Mouse (Mus musculus): ENCODE measurements around the gene Wdfy3. TPM values are rescaled to one million over a fixed set of nuclear protein-coding genes. Genes with fewer than 3 reads are reported as not detected.
"Not testable (repeated sequence)": the region's sequence is repeated elsewhere in the genome, so short reads cannot be mapped to it uniquely, and the experiment has no call there.

The Wdfy3 gene
- polyA plus RNA-seq, 1 experiment from 2014 or later = 26.3 TPM

DNA sequence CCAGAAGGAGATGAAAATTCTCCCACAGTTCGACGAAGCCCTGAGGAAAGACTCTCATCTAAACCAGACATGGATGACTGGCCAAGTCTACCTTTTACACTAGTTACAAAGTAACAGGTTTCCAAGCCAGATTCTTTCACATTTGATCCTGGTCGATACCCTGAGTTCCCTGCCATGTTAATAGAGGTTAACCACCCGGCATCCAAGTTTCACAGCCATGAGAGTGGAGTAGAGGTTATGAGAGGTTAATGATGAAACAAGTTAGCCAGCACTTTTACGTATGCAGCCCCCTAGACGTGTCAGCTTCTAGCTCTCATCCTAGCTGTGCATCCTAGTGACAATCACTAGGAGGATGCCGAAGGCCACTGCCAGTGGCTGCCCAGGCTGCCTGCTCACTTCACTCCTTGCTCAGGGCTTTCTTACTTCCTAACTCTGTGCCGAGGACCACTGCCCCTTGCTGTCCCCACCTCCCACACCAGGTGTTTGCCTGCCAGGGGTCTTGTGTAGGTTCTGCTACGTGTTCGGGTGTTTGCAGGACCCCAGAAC lies 210.8 kb downstream of the Wdfy3 start:
- no peak overlapping the region for H3K4me2 ChIP-seq (replicated peaks)
- no peak overlapping the region for H3K27ac ChIP-seq (replicated peaks)
- H3K36me3 ChIP-seq = peaks cover 83% of the 10 kb centered on the region
- no peaks in the 10 kb centered on the region for H3K9me3 ChIP-seq
- no peak overlapping the region for H3K9ac ChIP-seq (replicated peaks)
- no peak for ATAC-seq (replicated peaks)
- no peak overlapping the region for H3K4me3 ChIP-seq
- H3K27me3 ChIP-seq = no peaks in the 10 kb centered on the region
- no peaks in the 10 kb centered on the region for H3K4me1 ChIP-seq
- WGBS = 89% methylated on average over 10 of the region's 10 CpGs

DNA sequence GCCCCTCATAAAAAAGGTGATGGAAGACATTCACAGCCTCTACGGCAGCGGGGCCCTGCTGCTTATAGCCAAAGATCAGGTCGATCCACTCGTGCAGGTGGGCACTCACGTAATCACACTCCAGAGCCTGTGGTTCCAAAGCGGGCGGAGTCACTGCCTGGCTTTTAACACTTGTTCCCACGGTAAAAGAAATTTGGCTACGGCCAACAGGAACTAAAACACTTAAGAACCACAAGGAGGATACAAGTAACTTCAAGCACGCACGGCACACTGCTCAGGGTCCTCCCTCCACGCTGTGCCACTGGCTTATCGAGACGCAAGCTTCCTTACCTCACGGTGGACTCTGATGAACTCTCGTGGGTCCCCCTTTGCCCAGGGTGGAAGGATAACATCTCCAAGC lies 214.2 kb downstream of the Wdfy3 start:
- Histone ChIP-seq H3K27ac (replicated peaks) (no peak overlapping the region), H3K36me3 (peaks cover 83% of the 10 kb centered on the region)
- 95% methylated on average over 16 of the region's 16 CpGs for WGBS

GRCm38 (mm10) chr5:101854667-101855066 lies 215.1 kb downstream of the Wdfy3 start:
- Histone ChIP-seq H3K4me3 (no peak overlapping the region), H3K9me3 (no peaks in the 10 kb centered on the region), H3K4me2 (replicated peaks) (no peak overlapping the region), H3K27ac (replicated peaks) (no peak overlapping the region), H3K4me1 (no peaks in the 10 kb centered on the region), H3K36me3 (peaks cover 86% of the 10 kb centered on the region), H3K9ac (replicated peaks) (no peak overlapping the region), H3K27me3 (no peaks in the 10 kb centered on the region)
- WGBS = 87% methylated on average over 7 of the region's 7 CpGs
- no peak for ATAC-seq (replicated peaks)

More for the DNA sequence above, 214.2 kb downstream of the Wdfy3 start:
- no peaks in the 10 kb centered on the region for H3K27me3 ChIP-seq
- H3K4me3 ChIP-seq = no peak overlapping the region
- H3K9me3 ChIP-seq = no peaks in the 10 kb centered on the region
- no peak for ATAC-seq (replicated peaks)
- H3K9ac ChIP-seq (replicated peaks) = no peak overlapping the region
- H3K4me1 ChIP-seq = no peaks in the 10 kb centered on the region
- no peak overlapping the region for H3K4me2 ChIP-seq (replicated peaks)

DNA sequence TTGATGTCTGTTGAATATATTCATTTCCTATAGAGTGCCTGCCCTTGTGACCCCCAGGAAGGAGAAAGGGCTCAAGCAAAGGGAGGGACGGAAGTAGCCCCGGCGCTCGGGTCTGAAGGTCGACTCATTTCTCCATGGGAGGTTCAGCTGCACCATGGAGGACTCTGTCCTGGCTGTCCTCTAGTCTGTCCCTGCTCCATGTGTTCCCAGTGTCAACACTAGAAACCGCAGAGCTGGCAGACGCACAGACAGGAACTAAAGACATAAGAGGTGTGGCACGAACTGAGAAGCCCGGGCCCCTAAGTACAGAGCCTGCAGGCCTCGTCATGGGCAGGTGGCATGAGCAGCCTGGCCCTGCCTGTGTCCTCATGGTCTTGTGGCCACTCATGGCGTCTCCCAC lies 215.6 kb downstream of the Wdfy3 start:
- H3K4me2 ChIP-seq (replicated peaks) = no peak overlapping the region
- H3K36me3 ChIP-seq = peaks cover 86% of the 10 kb centered on the region
- no peak overlapping the region for H3K4me3 ChIP-seq
- no peaks in the 10 kb centered on the region for H3K9me3 ChIP-seq
- no peaks in the 10 kb centered on the region for H3K27me3 ChIP-seq
- ATAC-seq (replicated peaks) = no peak
- WGBS = 95% methylated on average over 11 of the region's 11 CpGs
- H3K9ac ChIP-seq (replicated peaks) = no peak overlapping the region
- no peak overlapping the region for H3K27ac ChIP-seq (replicated peaks)
- no peaks in the 10 kb centered on the region for H3K4me1 ChIP-seq

GRCm38 (mm10) chr5:101852116-101852680 lies 217.5 kb downstream of the Wdfy3 start:
- WGBS = 94% methylated on average over 21 of the region's 21 CpGs
- peaks cover 87% of the 10 kb centered on the region for H3K36me3 ChIP-seq
- no peak overlapping the region for H3K9ac ChIP-seq (replicated peaks)
- ATAC-seq (replicated peaks) = no peak
- H3K4me1 ChIP-seq = no peaks in the 10 kb centered on the region
- no peaks in the 10 kb centered on the region for H3K9me3 ChIP-seq
- H3K4me2 ChIP-seq (replicated peaks) = no peak overlapping the region
- H3K27me3 ChIP-seq = no peaks in the 10 kb centered on the region
- H3K4me3 ChIP-seq = no peak overlapping the region
- no peak overlapping the region for H3K27ac ChIP-seq (replicated peaks)

GRCm38 (mm10) chr5:101851133-101851532 lies 218.6 kb downstream of the Wdfy3 start:
- no peaks in the 10 kb centered on the region for H3K4me1 ChIP-seq
- WGBS = 97% methylated on average over 7 of the region's 7 CpGs
- H3K4me2 ChIP-seq (replicated peaks) = no peak overlapping the region
- peaks cover 98% of the 10 kb centered on the region for H3K36me3 ChIP-seq
- H3K27ac ChIP-seq (replicated peaks) = no peak overlapping the region
- no peak for ATAC-seq (replicated peaks)
- no peaks in the 10 kb centered on the region for H3K9me3 ChIP-seq
- no peak overlapping the region for H3K4me3 ChIP-seq
- H3K27me3 ChIP-seq = no peaks in the 10 kb centered on the region
- H3K9ac ChIP-seq (replicated peaks) = no peak overlapping the region

GRCm38 (mm10) chr5:101847762-101848161 lies 222.0 kb downstream of the Wdfy3 start:
- H3K4me1 ChIP-seq = no peaks in the 10 kb centered on the region
- ATAC-seq (replicated peaks) = no peak
- H3K36me3 ChIP-seq = peaks cover 98% of the 10 kb centered on the region

DNA sequence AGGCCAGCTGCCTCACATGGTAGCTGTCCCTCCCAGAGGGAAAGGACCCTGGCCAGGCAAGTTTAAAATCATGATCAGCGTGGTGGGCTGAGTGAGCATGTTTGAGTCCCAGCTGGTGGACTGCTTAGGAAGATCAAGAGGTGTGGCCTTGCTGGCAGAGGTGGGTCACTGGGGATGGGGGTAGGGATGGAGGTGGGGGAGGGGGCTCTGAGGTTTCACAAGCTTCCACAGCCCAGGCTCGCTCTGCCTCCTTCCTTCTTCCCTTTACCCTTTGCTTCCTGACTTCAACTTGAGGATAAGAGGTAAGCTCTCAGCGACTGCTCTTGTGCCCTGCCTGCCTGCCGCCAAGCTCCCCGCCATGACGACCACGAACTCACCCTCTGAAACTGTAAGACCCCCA lies 222.4 kb downstream of the Wdfy3 start:
- 84% methylated on average over 7 of the region's 7 CpGs for WGBS
- Histone ChIP-seq H3K9me3 (no peaks in the 10 kb centered on the region), H3K9ac (replicated peaks) (no peak overlapping the region), H3K36me3 (peaks cover 98% of the 10 kb centered on the region), H3K4me2 (replicated peaks) (no peak overlapping the region), H3K4me3 (no peak overlapping the region), H3K27ac (replicated peaks) (no peak overlapping the region), H3K27me3 (no peaks in the 10 kb centered on the region), H3K4me1 (no peaks in the 10 kb centered on the region)
- no peak for ATAC-seq (replicated peaks)

More at GRCm38 (mm10) chr5:101847762-101848161, 222.0 kb downstream of the Wdfy3 start:
- no peak overlapping the region for H3K27ac ChIP-seq (replicated peaks)
- no peaks in the 10 kb centered on the region for H3K9me3 ChIP-seq
- H3K9ac ChIP-seq (replicated peaks) = no peak overlapping the region
- WGBS = 52% methylated on average over 4 of the region's 4 CpGs
- H3K27me3 ChIP-seq = no peaks in the 10 kb centered on the region
- H3K4me3 ChIP-seq = no peak overlapping the region
- no peak overlapping the region for H3K4me2 ChIP-seq (replicated peaks)

GRCm38 (mm10) chr5:101845930-101846329 lies 223.8 kb downstream of the Wdfy3 start:
- Histone ChIP-seq H3K9me3 (no peaks in the 10 kb centered on the region), H3K27me3 (no peaks in the 10 kb centered on the region), H3K9ac (replicated peaks) (no peak overlapping the region), H3K36me3 (peaks cover 96% of the 10 kb centered on the region), H3K4me2 (replicated peaks) (no peak overlapping the region), H3K4me3 (no peak overlapping the region), H3K4me1 (no peaks in the 10 kb centered on the region), H3K27ac (replicated peaks) (no peak overlapping the region)
- no peak for ATAC-seq (replicated peaks)
- 92% methylated on average over 8 of the region's 8 CpGs for WGBS

DNA sequence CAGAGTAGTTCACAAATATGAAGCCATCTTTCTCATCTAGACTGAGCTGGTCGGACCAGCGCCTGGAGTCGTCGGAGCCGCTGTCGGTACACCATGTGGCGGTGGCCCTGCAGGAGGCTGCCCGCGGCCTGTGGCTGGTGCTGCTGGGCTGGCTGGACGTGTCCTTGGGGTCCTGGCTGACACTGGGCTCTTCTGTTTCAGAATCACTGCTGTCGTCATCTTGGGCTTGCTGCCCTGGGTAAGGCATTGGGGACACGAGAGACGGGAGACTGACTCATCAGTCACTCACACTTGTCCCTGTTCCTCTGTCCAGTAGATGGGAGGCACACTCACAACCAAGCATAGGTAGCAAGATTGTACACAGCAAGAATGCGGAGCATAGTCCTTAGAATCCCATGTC lies 224.7 kb downstream of the Wdfy3 start:
- H3K4me2 ChIP-seq (replicated peaks) = no peak overlapping the region
- no peaks in the 10 kb centered on the region for H3K4me1 ChIP-seq
- no peaks in the 10 kb centered on the region for H3K27me3 ChIP-seq
- no peaks in the 10 kb centered on the region for H3K9me3 ChIP-seq
- H3K9ac ChIP-seq (replicated peaks) = no peak overlapping the region
- WGBS = 94% methylated on average over 14 of the region's 14 CpGs
- no peak overlapping the region for H3K27ac ChIP-seq (replicated peaks)
- H3K36me3 ChIP-seq = peaks cover 97% of the 10 kb centered on the region
- no peak overlapping the region for H3K4me3 ChIP-seq
- no peak for ATAC-seq (replicated peaks)

DNA sequence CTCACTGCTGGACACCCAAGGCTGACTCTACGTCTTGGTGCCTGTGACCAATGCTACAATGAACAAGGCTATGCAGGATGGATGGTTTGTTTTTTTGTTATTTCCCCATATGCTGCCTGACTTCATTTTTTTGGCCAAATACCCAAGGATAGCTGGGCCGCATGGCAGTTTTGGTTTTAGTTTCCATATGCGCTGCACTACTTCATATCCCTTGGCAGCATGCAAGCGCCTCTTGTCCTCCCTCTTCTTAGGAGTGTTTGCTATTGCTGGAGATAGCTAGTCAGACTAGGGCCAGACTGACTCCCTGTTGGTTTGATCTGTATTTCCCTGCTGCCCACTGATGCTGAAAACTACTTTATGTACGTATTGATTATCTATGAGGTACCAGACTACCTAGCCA lies 229.2 kb downstream of the Wdfy3 start:
- Histone ChIP-seq H3K9ac (replicated peaks) (no peak overlapping the region), H3K4me3 (no peak overlapping the region), H3K27me3 (no peaks in the 10 kb centered on the region), H3K36me3 (peaks cover 94% of the 10 kb centered on the region), H3K9me3 (no peaks in the 10 kb centered on the region), H3K4me2 (replicated peaks) (no peak overlapping the region), H3K27ac (replicated peaks) (no peak overlapping the region), H3K4me1 (no peaks in the 10 kb centered on the region)
- ATAC-seq (replicated peaks) = no peak
- WGBS = 97% methylated on average over 5 of the region's 5 CpGs

- not testable (repeated sequence) for H3K9me3 ChIP-seq; ATAC-seq (replicated peaks); H3K27me3 ChIP-seq; H3K4me1 ChIP-seq; H3K4me2 ChIP-seq (replicated peaks); H3K27ac ChIP-seq (replicated peaks); H3K9ac ChIP-seq (replicated peaks); H3K4me3 ChIP-seq
- 97% methylated on average over 2 of the region's 2 CpGs for WGBS
- peaks cover 87% of the 10 kb centered on the region for H3K36me3 ChIP-seq
These were observed 232.1 kb downstream of the Wdfy3 start for GRCm38 (mm10) chr5:101837605-101838004.

GRCm38 (mm10) chr5:101836221-101836620 lies 233.5 kb downstream of the Wdfy3 start:
- WGBS = 94% methylated on average over 11 of the region's 11 CpGs
- no peak overlapping the region for H3K9ac ChIP-seq (replicated peaks)

More at GRCm38 (mm10) chr5:101836221-101836620, 233.5 kb downstream of the Wdfy3 start:
- no peak overlapping the region for H3K4me2 ChIP-seq (replicated peaks)
- H3K4me3 ChIP-seq = no peak overlapping the region
- no peak for ATAC-seq (replicated peaks)
- no peak overlapping the region for H3K27ac ChIP-seq (replicated peaks)
- H3K9me3 ChIP-seq = no peaks in the 10 kb centered on the region
- H3K27me3 ChIP-seq = no peaks in the 10 kb centered on the region
- peaks cover 79% of the 10 kb centered on the region for H3K36me3 ChIP-seq
- no peaks in the 10 kb centered on the region for H3K4me1 ChIP-seq

Data from forebrain, embryonic 15.5 days (tissue).